Mouse (Mus musculus): ENCODE results near the gene Strn3.

DNA sequence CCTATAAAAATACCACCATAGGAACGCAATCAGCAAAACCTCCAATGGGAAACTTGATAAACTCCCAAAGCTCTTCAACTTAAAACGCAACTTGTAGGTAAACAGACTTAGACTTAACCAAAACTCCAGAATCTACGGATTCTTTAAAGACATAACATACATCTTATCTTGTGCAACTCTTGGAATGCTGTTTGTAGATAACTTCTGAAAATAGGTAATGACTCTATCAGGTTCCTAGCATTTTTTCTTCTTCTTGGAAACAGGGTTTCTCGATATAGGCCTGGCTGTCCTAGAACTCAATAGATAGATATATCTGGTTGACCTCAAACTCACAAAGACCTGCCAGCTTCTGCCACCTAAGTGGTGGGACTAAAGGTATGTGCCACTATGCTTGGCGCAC lies 70.5 kb downstream of the Strn3 start:
- no peak for TF ChIP-seq GATA1 (IDR thresholded peaks at IDR 0.05; ENCODE audit: borderline replicate concordance, low read length)
- TF ChIP-seq FLI1 (IDR thresholded peaks at IDR 0.05; ENCODE audit: low read length): no peak
